Mouse (Mus musculus) forebrain, embryonic 13.5 days (tissue): ENCODE data around the gene Otub2. TPM values are rescaled to one million over a fixed set of nuclear protein-coding genes. Genes with fewer than 3 reads are reported as not detected.
"Not testable (repeated sequence)": the region's sequence is repeated elsewhere in the genome, so short reads cannot be mapped to it uniquely, and the experiment has no call there.

Source experiments
- ATAC-seq: fragments of 200-750 bp; cut with Nextera tagmentation; 2 replicates; pipeline ENCODE4 v1.8.0; 2017
- H3K27ac ChIP-seq: fragments of 300-500 bp; sonication (generic); 2 replicates; pipeline ENCODE4 v1.5.1; 2015; ENCODE audit warnings: inconsistent platforms, mild to moderate bottlenecking, moderate library complexity
- H3K27me3 ChIP-seq: fragments of 300-500 bp; sonication (generic); 2 replicates; pipeline ENCODE4 v1.6.1; 2015; ENCODE audit warnings: mild to moderate bottlenecking, inconsistent platforms
- H3K36me3 ChIP-seq: fragments of 300-500 bp; sonication (generic); 2 replicates; pipeline ENCODE4 v1.6.1; 2015; ENCODE audit warnings: mild to moderate bottlenecking, inconsistent platforms; ENCODE audit not compliant: poor library complexity, severe bottlenecking
- H3K4me1 ChIP-seq: fragments of 300-500 bp; sonication (generic); 2 replicates; pipeline ENCODE4 v1.6.1; 2015; ENCODE audit warnings: inconsistent platforms
- H3K4me2 ChIP-seq: fragments of 300-500 bp; sonication (generic); 2 replicates; pipeline ENCODE4 v1.6.1; 2015; ENCODE audit warnings: inconsistent platforms, mild to moderate bottlenecking, moderate library complexity
- H3K4me3 ChIP-seq: fragments of 300-500 bp; sonication (generic); 2 replicates; pipeline ENCODE4 v1.5.1; 2015; ENCODE audit warnings: mild to moderate bottlenecking, inconsistent platforms
- H3K9ac ChIP-seq: fragments of 300-500 bp; sonication (generic); 2 replicates; pipeline ENCODE4 v1.6.1; 2015; ENCODE audit warnings: mild to moderate bottlenecking, inconsistent platforms
- H3K9me3 ChIP-seq: fragments of 300-500 bp; sonication (generic); replicated peaks from 2 replicates; pipeline ENCODE4 v1.6.1; 2016; ENCODE audit warnings: inconsistent platforms
- WGBS: fragments of 180-500 bp; shearing (Covaris S2); methylation state at CpG from one replicate; pipeline ENCODE4 v1.1.7; 2015; 5-methylcytosine and 5-hydroxymethylcytosine counted together
- polyA plus RNA-seq: library from polyadenylated mRNA; unstranded; fragments of >200 nt; fragmentation: Nextera tagmentation; extraction: Ambion mirVana; gene quantifications from 2 replicates; pipeline ENCODE4 v1.2.1, GENCODE M21; 2015

Gene Otub2
- polyA plus RNA-seq, 1 experiment from 2014 or later: 14.5 TPM

GRCm38 (mm10) chr12:103425016-103425728, 36.7 kb downstream of the Otub2 start:
- WGBS: 11% methylated on average over 33 of the region's 33 CpGs
- peaks cover 40% of the 10 kb centered on the region for H3K4me1 ChIP-seq
- no peaks in the 10 kb centered on the region for H3K27me3 ChIP-seq
- H3K4me3 ChIP-seq: peak overlapping the region; percentile 92
- H3K4me2 ChIP-seq: peak overlapping the region; percentile 96
- H3K9me3 ChIP-seq: no peaks in the 10 kb centered on the region; the same call in 1 of the 2 replicates
- ATAC-seq: peak; percentile 0; the same call in 1 of the 2 replicates
- H3K36me3 ChIP-seq: peaks cover 16% of the 10 kb centered on the region
- peak overlapping the region; percentile 85 for H3K9ac ChIP-seq
- no peak overlapping the region; the same call in 1 of the 2 replicates for H3K27ac ChIP-seq

- Histone ChIP-seq H3K4me1 (peaks cover 38% of the 10 kb centered on the region), H3K9me3 (no peaks in the 10 kb centered on the region; the same call in 1 of the 2 replicates), H3K36me3 (peaks cover 16% of the 10 kb centered on the region), H3K27ac (no peak within 1 kb of the TSS; the same call in 1 of the 2 replicates), H3K4me3 (peak within 1 kb of the TSS; percentile 92), H3K9ac (peak within 1 kb of the TSS; percentile 85), H3K4me2 (peak within 1 kb of the TSS; percentile 96), H3K27me3 (no peaks in the 10 kb centered on the region)
- peak; percentile 100 for ATAC-seq
- WGBS: 2% methylated on average over 33 of the region's 33 CpGs
Measured at GRCm38 (mm10) chr12:103425729-103426470, 37.4 kb downstream of the Otub2 start, which contains the start of gene Ddx24. Gene Ddx24 (minus strand): TSS chr12:103425830.

- ATAC-seq: no peak
- Histone ChIP-seq H3K4me2 (no peak overlapping the region), H3K9ac (no peak overlapping the region), H3K4me1 (peaks cover 30% of the 10 kb centered on the region), H3K9me3 (no peaks in the 10 kb centered on the region; the same call in 1 of the 2 replicates), H3K27me3 (no peaks in the 10 kb centered on the region), H3K4me3 (no peak overlapping the region), H3K36me3 (peaks cover 15% of the 10 kb centered on the region), H3K27ac (no peak overlapping the region)
- WGBS: 87% methylated on average over 7 of the region's 7 CpGs
Measured at GRCm38 (mm10) chr12:103426710-103427109, 38.2 kb downstream of the Otub2 start.

- Histone ChIP-seq H3K36me3 (no peaks in the 10 kb centered on the region), H3K9ac (no peak overlapping the region), H3K4me3 (no peak overlapping the region), H3K27me3 (no peaks in the 10 kb centered on the region), H3K4me2 (no peak overlapping the region), H3K4me1 (no peaks in the 10 kb centered on the region), H3K9me3 (no peaks in the 10 kb centered on the region), H3K27ac (no peak overlapping the region)
- WGBS: 87% methylated on average over 2 of the region's 2 CpGs
- no peak for ATAC-seq
Measured at GRCm38 (mm10) chr12:103433430-103433829, 44.9 kb downstream of the Otub2 start.

GRCm38 (mm10) chr12:103433986-103434731, 45.7 kb downstream of the Otub2 start, which contains the start of gene Ifi27:
Gene Ifi27 (plus strand): TSS chr12:103434211.
- H3K4me1 ChIP-seq: no peaks in the 10 kb centered on the region

GRCm38 (mm10) chr12:103434861-103435260, 46.4 kb downstream of the Otub2 start:
- H3K9ac ChIP-seq: no peak overlapping the region
- no peak overlapping the region for H3K4me3 ChIP-seq
- H3K4me2 ChIP-seq: no peak overlapping the region
- no peaks in the 10 kb centered on the region for H3K27me3 ChIP-seq
- no peaks in the 10 kb centered on the region for H3K4me1 ChIP-seq
- ATAC-seq: no peak
- no peaks in the 10 kb centered on the region for H3K36me3 ChIP-seq
- H3K27ac ChIP-seq: no peak overlapping the region
- H3K9me3 ChIP-seq: no peaks in the 10 kb centered on the region

More at GRCm38 (mm10) chr12:103433986-103434731, 45.7 kb downstream of the Otub2 start, which contains the start of gene Ifi27:
- no peaks in the 10 kb centered on the region for H3K9me3 ChIP-seq
- no peak within 1 kb of the TSS for H3K9ac ChIP-seq
- no peaks in the 10 kb centered on the region for H3K27me3 ChIP-seq
- H3K4me3 ChIP-seq: no peak within 1 kb of the TSS
- 75% methylated on average over 8 of the region's 8 CpGs for WGBS
- H3K27ac ChIP-seq: no peak within 1 kb of the TSS
- ATAC-seq: no peak
- no peaks in the 10 kb centered on the region for H3K36me3 ChIP-seq
- H3K4me2 ChIP-seq: no peak within 1 kb of the TSS

- Histone ChIP-seq H3K9ac (no peak overlapping the region), H3K4me2 (no peak overlapping the region), H3K27me3 (no peaks in the 10 kb centered on the region), H3K36me3 (no peaks in the 10 kb centered on the region), H3K4me3 (no peak overlapping the region), H3K27ac (no peak overlapping the region), H3K4me1 (no peaks in the 10 kb centered on the region), H3K9me3 (no peaks in the 10 kb centered on the region)
- 94% methylated on average over 1 of the region's 1 CpGs for WGBS
- no peak for ATAC-seq
Measured at GRCm38 (mm10) chr12:103437601-103438000, 49.1 kb downstream of the Otub2 start.

GRCm38 (mm10) chr12:103443524-103443923, 55.0 kb downstream of the Otub2 start, which contains the start of gene Ifi27l2a:
Gene Ifi27l2a (minus strand): TSS chr12:103443680.
- no peaks in the 10 kb centered on the region for H3K36me3 ChIP-seq
- 62% methylated on average over 3 of the region's 3 CpGs for whole genome bisulfite sequencing
- no peaks in the 10 kb centered on the region for H3K4me1 ChIP-seq
- no peak within 1 kb of the TSS for H3K27ac ChIP-seq
- H3K4me2 ChIP-seq: no peak within 1 kb of the TSS
- no peak within 1 kb of the TSS for H3K4me3 ChIP-seq
- no peak within 1 kb of the TSS for H3K9ac ChIP-seq
- H3K9me3 ChIP-seq: no peaks in the 10 kb centered on the region
- H3K27me3 ChIP-seq: no peaks in the 10 kb centered on the region
- ATAC-seq: no peak

GRCm38 (mm10) chr12:103444261-103444660, 55.8 kb downstream of the Otub2 start:
- not testable (repeated sequence) for H3K4me1 ChIP-seq, H3K36me3 ChIP-seq, H3K27ac ChIP-seq, ATAC-seq, H3K4me2 ChIP-seq, H3K4me3 ChIP-seq, H3K9me3 ChIP-seq, H3K9ac ChIP-seq, H3K27me3 ChIP-seq
- 50% methylated on average over 6 of the region's 7 CpGs for WGBS

- no peak for ATAC-seq
- H3K27ac ChIP-seq: no peak overlapping the region
- WGBS: 67% methylated on average over 3 of the region's 3 CpGs
- H3K36me3 ChIP-seq: no peaks in the 10 kb centered on the region
- H3K27me3 ChIP-seq: no peaks in the 10 kb centered on the region
- no peaks in the 10 kb centered on the region for H3K9me3 ChIP-seq
- no peak overlapping the region for H3K9ac ChIP-seq
- H3K4me2 ChIP-seq: no peak overlapping the region
- H3K4me1 ChIP-seq: no peaks in the 10 kb centered on the region
- H3K4me3 ChIP-seq: no peak overlapping the region
Measured at GRCm38 (mm10) chr12:103445060-103445459, 56.6 kb downstream of the Otub2 start.

GRCm38 (mm10) chr12:103453361-103453760, 64.9 kb downstream of the Otub2 start:
- Histone ChIP-seq H3K9me3 (no peaks in the 10 kb centered on the region), H3K4me2 (no peak overlapping the region), H3K4me3 (no peak overlapping the region), H3K9ac (no peak overlapping the region), H3K36me3 (no peaks in the 10 kb centered on the region), H3K4me1 (no peaks in the 10 kb centered on the region), H3K27me3 (no peaks in the 10 kb centered on the region), H3K27ac (no peak overlapping the region)
- no peak for ATAC-seq
